Mouse (Mus musculus) liver, embryonic 14.5 days (tissue): ENCODE results near the gene Rreb1.

Experiments used
- CTCF ChIP-seq: IDR thresholded peaks from 2 replicates; pipeline ENCODE4 v1.5.1; 2016; ENCODE audit warnings: antibody characterized with exemption, low read depth, control low read depth
- EP300 ChIP-seq: IDR thresholded peaks from 2 replicates; pipeline ENCODE4 v1.6.1; 2016; ENCODE audit warnings: antibody characterized with exemption, low read depth

- TF ChIP-seq CTCF (no peak), EP300 (0 out of 2 replicates have a peak, but pooled peaks have one; percentile 22)
Measured at GRCm38 (mm10) chr13:37863643-37864042, 85.4 kb downstream of the Rreb1 start.
